Mouse (Mus musculus): Measurements from ENCODE around the gene Rccd1. TPM values are rescaled to one million over a fixed set of nuclear protein-coding genes. Genes with fewer than 3 reads are reported as not detected.
A peak's percentile ranks its signal among the peaks of the same experiment; 100 is the strongest.

The Rccd1 gene
- polyA plus RNA-seq, 1 experiment from 2014 or later: 20.2 TPM

GRCm38 (mm10) chr7:80276374-80276773 is 47.9 kb downstream of the Rccd1 start:
- peaks cover 17% of the 10 kb centered on the region for H3K36me3 ChIP-seq (ENCODE audit: control insufficient read depth, insufficient read depth, low read length)
- no peak overlapping the region for H3K4me3 ChIP-seq (ENCODE audit: low read depth, low read length)
- H3K27me3 ChIP-seq (ENCODE audit: control insufficient read depth, insufficient read depth, low read length): no peaks in the 10 kb centered on the region
- H3K27ac ChIP-seq (ENCODE audit: low read depth, low read length): no peak overlapping the region
- H3K4me1 ChIP-seq (replicated peaks; ENCODE audit: control insufficient read depth, insufficient read depth, low read length): no peaks in the 10 kb centered on the region
- DNase-seq (ENCODE audit: low spot score): no peak
- 95% methylated on average over 4 of the region's 4 CpGs for WGBS
- H3K9me3 ChIP-seq (ENCODE audit: control insufficient read depth, low read length): peaks cover 13% of the 10 kb centered on the region; the same call in 1 of the 2 replicates
- no peak overlapping the region for H3K9ac ChIP-seq (ENCODE audit: low read length)
- H3K4me2 ChIP-seq (ENCODE audit: low read depth, low read length, severe bottlenecking): no peak overlapping the region
- ATAC-seq (replicated peaks; ENCODE audit: low FRiP score): no peak

- Histone ChIP-seq H3K36me3 (ENCODE audit: control insufficient read depth, insufficient read depth, low read length) (peaks cover 17% of the 10 kb centered on the region), H3K27me3 (ENCODE audit: control insufficient read depth, insufficient read depth, low read length) (no peaks in the 10 kb centered on the region), H3K4me3 (ENCODE audit: low read depth, low read length) (no peak overlapping the region), H3K27ac (ENCODE audit: low read depth, low read length) (no peak overlapping the region), H3K4me2 (ENCODE audit: low read depth, low read length, severe bottlenecking) (no peak overlapping the region), H3K9ac (ENCODE audit: low read length) (no peak overlapping the region), H3K4me1 (replicated peaks; ENCODE audit: control insufficient read depth, insufficient read depth, low read length) (peaks cover 5% of the 10 kb centered on the region; the same call in 1 of the 2 replicates), H3K9me3 (ENCODE audit: control insufficient read depth, low read length) (peaks cover 13% of the 10 kb centered on the region; the same call in 1 of the 2 replicates)
- ATAC-seq (replicated peaks; ENCODE audit: low FRiP score) (no peak), DNase-seq (ENCODE audit: low spot score) (no peak)
- 93% methylated on average over 2 of the region's 2 CpGs for WGBS
Observed at GRCm38 (mm10) chr7:80273456-80273855, 50.8 kb downstream of the Rccd1 start.

- H3K4me3 ChIP-seq (ENCODE audit: low read depth, low read length): peak overlapping the region; percentile 83
- H3K4me2 ChIP-seq (ENCODE audit: low read depth, low read length, severe bottlenecking): peak overlapping the region; percentile 95
- 1% methylated on average over 23 of the region's 23 CpGs for WGBS
- H3K9ac ChIP-seq (ENCODE audit: low read length): peak overlapping the region; percentile 75
- no peak overlapping the region for H3K27ac ChIP-seq (ENCODE audit: low read depth, low read length)
- H3K4me1 ChIP-seq (replicated peaks; ENCODE audit: control insufficient read depth, insufficient read depth, low read length): peaks cover 5% of the 10 kb centered on the region; the same call in 1 of the 2 replicates
- peaks cover 8% of the 10 kb centered on the region; the same call in 1 of the 2 replicates for H3K9me3 ChIP-seq (ENCODE audit: control insufficient read depth, low read length)
- ATAC-seq (replicated peaks; ENCODE audit: low FRiP score): no peak; the same call in 1 of the 2 replicates
- DNase-seq (ENCODE audit: low spot score): no peak
- peaks cover 12% of the 10 kb centered on the region for H3K36me3 ChIP-seq (ENCODE audit: control insufficient read depth, insufficient read depth, low read length)
- H3K27me3 ChIP-seq (ENCODE audit: control insufficient read depth, insufficient read depth, low read length): no peaks in the 10 kb centered on the region
Observed at GRCm38 (mm10) chr7:80269751-80270255, 54.5 kb downstream of the Rccd1 start.

GRCm38 (mm10) chr7:80268897-80269750 is 55.1 kb downstream of the Rccd1 start, which contains the start of gene Vps33b:
Gene Vps33b, plus strand, starts transcription at chr7:80269649.
- ATAC-seq (replicated peaks; ENCODE audit: low FRiP score) (peak; percentile 92), DNase-seq (ENCODE audit: low spot score) (peak; percentile 95)
- H3K4me3 ChIP-seq (ENCODE audit: low read depth, low read length): peak within 1 kb of the TSS; percentile 83
- peaks cover 5% of the 10 kb centered on the region; the same call in 1 of the 2 replicates for H3K4me1 ChIP-seq (replicated peaks; ENCODE audit: control insufficient read depth, insufficient read depth, low read length)
- WGBS: 5% methylated on average over 21 of the region's 21 CpGs
- H3K9ac ChIP-seq (ENCODE audit: low read length): peak within 1 kb of the TSS; percentile 75
- peaks cover 5% of the 10 kb centered on the region; the same call in 1 of the 2 replicates for H3K36me3 ChIP-seq (ENCODE audit: control insufficient read depth, insufficient read depth, low read length)
- peak within 1 kb of the TSS; percentile 41; the same call in 1 of the 2 replicates for H3K27ac ChIP-seq (ENCODE audit: low read depth, low read length)
- H3K27me3 ChIP-seq (ENCODE audit: control insufficient read depth, insufficient read depth, low read length): no peaks in the 10 kb centered on the region
- H3K9me3 ChIP-seq (ENCODE audit: control insufficient read depth, low read length): peaks cover 1% of the 10 kb centered on the region; the same call in 1 of the 2 replicates
- H3K4me2 ChIP-seq (ENCODE audit: low read depth, low read length, severe bottlenecking): peak within 1 kb of the TSS; percentile 95

GRCm38 (mm10) chr7:80267764-80268163 is 56.5 kb downstream of the Rccd1 start:
- Histone ChIP-seq H3K9me3 (ENCODE audit: control insufficient read depth, low read length) (no peaks in the 10 kb centered on the region), H3K27me3 (ENCODE audit: control insufficient read depth, insufficient read depth, low read length) (no peaks in the 10 kb centered on the region), H3K4me2 (ENCODE audit: low read depth, low read length, severe bottlenecking) (no peak overlapping the region), H3K36me3 (ENCODE audit: control insufficient read depth, insufficient read depth, low read length) (peaks cover 5% of the 10 kb centered on the region; the same call in 1 of the 2 replicates), H3K27ac (ENCODE audit: low read depth, low read length) (no peak overlapping the region), H3K4me3 (ENCODE audit: low read depth, low read length) (no peak overlapping the region), H3K9ac (ENCODE audit: low read length) (no peak overlapping the region), H3K4me1 (replicated peaks; ENCODE audit: control insufficient read depth, insufficient read depth, low read length) (peaks cover 5% of the 10 kb centered on the region; the same call in 1 of the 2 replicates)
- no peak for DNase-seq (ENCODE audit: low spot score)
- ATAC-seq (replicated peaks; ENCODE audit: low FRiP score): no peak
- 79% methylated on average over 1 of the region's 1 CpGs for WGBS

GRCm38 (mm10) chr7:80264606-80265005 is 59.6 kb downstream of the Rccd1 start:
- no peak for ATAC-seq (replicated peaks; ENCODE audit: low FRiP score)

GRCm38 (mm10) chr7:80261372-80261990 is 62.8 kb downstream of the Rccd1 start:
- ATAC-seq (replicated peaks; ENCODE audit: low FRiP score): peak; percentile 51; the same call in 1 of the 2 replicates

More at GRCm38 (mm10) chr7:80264606-80265005, 59.6 kb downstream of the Rccd1 start:
- Histone ChIP-seq H3K27me3 (ENCODE audit: control insufficient read depth, insufficient read depth, low read length) (no peaks in the 10 kb centered on the region), H3K4me2 (ENCODE audit: low read depth, low read length, severe bottlenecking) (no peak overlapping the region), H3K9ac (ENCODE audit: low read length) (no peak overlapping the region), H3K4me1 (replicated peaks; ENCODE audit: control insufficient read depth, insufficient read depth, low read length) (peaks cover 8% of the 10 kb centered on the region; the same call in 1 of the 2 replicates), H3K4me3 (ENCODE audit: low read depth, low read length) (no peak overlapping the region), H3K27ac (ENCODE audit: low read depth, low read length) (no peak overlapping the region), H3K9me3 (ENCODE audit: control insufficient read depth, low read length) (no peaks in the 10 kb centered on the region), H3K36me3 (ENCODE audit: control insufficient read depth, insufficient read depth, low read length) (peaks cover 5% of the 10 kb centered on the region; the same call in 1 of the 2 replicates)
- DNase-seq (ENCODE audit: low spot score): no peak
- 96% methylated on average over 12 of the region's 12 CpGs for WGBS

More at GRCm38 (mm10) chr7:80261372-80261990, 62.8 kb downstream of the Rccd1 start:
- peaks cover under 1% of the 10 kb centered on the region; the same call in 1 of the 2 replicates for H3K36me3 ChIP-seq (ENCODE audit: control insufficient read depth, insufficient read depth, low read length)
- H3K9ac ChIP-seq (ENCODE audit: low read length): peak overlapping the region; percentile 80
- no peaks in the 10 kb centered on the region for H3K27me3 ChIP-seq (ENCODE audit: control insufficient read depth, insufficient read depth, low read length)
- 2% methylated on average over 32 of the region's 32 CpGs for WGBS
- H3K4me1 ChIP-seq (replicated peaks; ENCODE audit: control insufficient read depth, insufficient read depth, low read length): peaks cover 5% of the 10 kb centered on the region; the same call in 1 of the 2 replicates
- no peak overlapping the region for H3K27ac ChIP-seq (ENCODE audit: low read depth, low read length)
- peak overlapping the region; percentile 90 for H3K4me2 ChIP-seq (ENCODE audit: low read depth, low read length, severe bottlenecking)
- peak overlapping the region; percentile 81 for H3K4me3 ChIP-seq (ENCODE audit: low read depth, low read length)
- H3K9me3 ChIP-seq (ENCODE audit: control insufficient read depth, low read length): no peaks in the 10 kb centered on the region
- DNase-seq (ENCODE audit: low spot score): no peak

All from forebrain, embryonic 11.5 days (tissue).